Mouse (Mus musculus) midbrain, embryonic 16.5 days (tissue): Measurements from ENCODE around the gene Zfp950. TPM values are rescaled to one million over a fixed set of nuclear protein-coding genes. Genes with fewer than 3 reads are reported as not detected.

Experiments
- ATAC-seq: fragments of 200-750 bp; cut with Nextera tagmentation; 2 replicates; pipeline ENCODE4 v1.8.0; 2017; ENCODE audit warnings: moderate TSS enrichment
- H3K27ac ChIP-seq: fragments of 300-500 bp; sonication (generic); 2 replicates; pipeline ENCODE4 v1.5.1; 2014; ENCODE audit warnings: mild to moderate bottlenecking, low read length, mixed read lengths
- H3K27me3 ChIP-seq: fragments of 300-500 bp; sonication (generic); 2 replicates; pipeline ENCODE4 v1.6.1; 2014; ENCODE audit warnings: low read depth, low read length, mixed read lengths; ENCODE audit not compliant: control insufficient read depth, insufficient read depth
- H3K36me3 ChIP-seq: fragments of 300-500 bp; sonication (generic); 2 replicates; pipeline ENCODE4 v1.6.1; 2014; ENCODE audit warnings: mild to moderate bottlenecking, low read length, moderate library complexity, mixed read lengths; ENCODE audit not compliant: control insufficient read depth, insufficient read depth
- H3K4me1 ChIP-seq: fragments of 300-500 bp; sonication (generic); 2 replicates; pipeline ENCODE4 v1.6.1; 2014; ENCODE audit warnings: mild to moderate bottlenecking, low read length, mixed read lengths; ENCODE audit not compliant: control insufficient read depth, insufficient read depth
- H3K4me2 ChIP-seq: fragments of 300-500 bp; sonication (generic); 2 replicates; pipeline ENCODE4 v1.6.1; 2014; ENCODE audit warnings: mild to moderate bottlenecking, low read length, mixed read lengths
- H3K4me3 ChIP-seq: fragments of 300-500 bp; sonication (generic); 2 replicates; pipeline ENCODE4 v1.5.1; 2014; ENCODE audit warnings: low read depth, mild to moderate bottlenecking, low read length, moderate library complexity, mixed read lengths
- H3K9ac ChIP-seq: fragments of 300-500 bp; sonication (generic); 2 replicates; pipeline ENCODE4 v1.6.1; 2014; ENCODE audit warnings: low read depth, low read length, mixed read lengths
- H3K9me3 ChIP-seq: fragments of 300-500 bp; sonication (generic); replicated peaks from 2 replicates; pipeline ENCODE4 v1.6.1; 2014; ENCODE audit warnings: mild to moderate bottlenecking, low read length, mixed read lengths; ENCODE audit not compliant: control insufficient read depth, poor library complexity, severe bottlenecking
- WGBS: fragments of 180-500 bp; shearing (Covaris S2); extraction: QIAGEN DNeasy Blood & Tissue Kit; methylation state at CpG from one replicate; pipeline ENCODE4 v1.1.7; 2014; 5-methylcytosine and 5-hydroxymethylcytosine counted together
- polyA plus RNA-seq: library from polyadenylated mRNA; unstranded; fragments of >200 nt; fragmentation: Nextera tagmentation; extraction: Ambion mirVana; gene quantifications from 2 replicates; pipeline ENCODE4 v1.2.1, GENCODE M21; 2015

Zfp950 gene
- polyA plus RNA-seq, 1 experiment from 2014 or later: 49.0 TPM

DNA sequence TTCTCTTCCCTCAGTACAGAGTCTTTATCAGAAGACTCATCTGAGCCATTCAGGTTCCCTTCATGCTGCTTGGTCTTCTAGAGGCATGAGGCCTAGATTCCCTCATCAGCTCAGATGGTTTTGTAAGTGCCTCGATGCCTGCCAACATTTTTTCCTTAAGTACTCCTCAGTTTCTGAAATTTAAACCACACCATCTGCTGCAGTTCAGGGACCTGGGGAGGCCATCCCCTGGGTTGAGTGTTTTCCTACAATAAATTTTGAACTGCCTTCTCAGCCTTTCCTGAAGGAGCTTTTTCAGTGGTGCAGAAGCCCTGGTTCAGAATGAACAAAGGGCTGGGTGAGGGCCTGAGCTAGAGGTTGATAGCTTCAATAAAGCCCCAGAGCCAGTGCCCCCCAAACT lies 91.2 kb downstream of the Zfp950 start:
- H3K9ac ChIP-seq: no peak overlapping the region
- no peaks in the 10 kb centered on the region; the same call in 1 of the 2 replicates for H3K9me3 ChIP-seq
- H3K4me3 ChIP-seq: no peak overlapping the region
- no peak overlapping the region for H3K27ac ChIP-seq
- no peak for ATAC-seq
- WGBS: 89% methylated on average over 1 of the region's 1 CpGs
- no peaks in the 10 kb centered on the region for H3K4me1 ChIP-seq
- no peaks in the 10 kb centered on the region for H3K27me3 ChIP-seq
- H3K36me3 ChIP-seq: no peaks in the 10 kb centered on the region
- H3K4me2 ChIP-seq: no peak overlapping the region

DNA sequence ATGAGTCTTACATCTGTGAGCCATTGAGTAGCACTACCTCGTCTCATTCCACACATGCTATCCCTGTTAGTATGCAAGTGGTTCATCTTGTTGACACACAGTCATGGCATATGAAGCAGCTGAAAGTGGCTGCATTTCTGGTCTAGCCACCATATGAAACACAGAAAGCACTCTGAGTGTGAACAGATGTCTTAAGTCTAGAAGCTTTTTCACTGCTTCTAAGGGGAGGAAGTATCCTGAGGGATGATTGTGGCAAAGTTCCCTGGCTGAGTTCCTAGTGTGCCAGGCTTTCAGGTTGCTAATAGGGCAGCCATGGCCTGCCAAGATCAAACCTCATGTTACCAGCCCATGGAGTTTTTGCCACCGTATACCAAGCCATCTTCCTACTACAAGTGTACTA lies 92.0 kb downstream of the Zfp950 start:
- Histone ChIP-seq H3K9ac (no peak overlapping the region), H3K4me3 (no peak overlapping the region), H3K36me3 (no peaks in the 10 kb centered on the region), H3K4me1 (no peaks in the 10 kb centered on the region), H3K9me3 (no peaks in the 10 kb centered on the region), H3K27ac (no peak overlapping the region), H3K27me3 (no peaks in the 10 kb centered on the region), H3K4me2 (no peak overlapping the region)
- 95% methylated on average over 2 of the region's 2 CpGs for WGBS
- ATAC-seq: no peak

DNA sequence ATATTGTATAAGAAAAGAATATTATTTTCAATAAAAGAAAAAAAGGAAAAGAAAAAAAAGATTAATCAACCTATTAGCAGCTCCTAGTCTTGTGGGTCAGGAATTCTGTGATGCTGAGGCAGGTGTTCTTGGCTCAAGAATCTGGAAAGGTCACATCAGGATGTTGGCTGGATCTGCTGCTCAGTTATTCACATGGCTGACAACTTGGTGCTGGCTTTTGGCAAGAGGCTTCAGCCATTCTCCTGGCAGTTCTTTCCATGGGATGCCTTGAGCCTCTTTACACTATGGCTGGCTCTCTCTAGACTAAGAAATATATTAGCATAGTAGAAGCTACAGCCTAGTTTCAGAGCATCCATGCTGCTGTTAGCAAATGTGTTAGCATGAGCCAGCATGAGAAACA lies 101.5 kb downstream of the Zfp950 start:
- Histone ChIP-seq H3K4me3 (no peak overlapping the region), H3K36me3 (no peaks in the 10 kb centered on the region), H3K27me3 (no peaks in the 10 kb centered on the region), H3K9ac (no peak overlapping the region), H3K9me3 (no peaks in the 10 kb centered on the region), H3K4me1 (no peaks in the 10 kb centered on the region), H3K4me2 (no peak overlapping the region), H3K27ac (no peak overlapping the region)
- ATAC-seq: no peak

DNA sequence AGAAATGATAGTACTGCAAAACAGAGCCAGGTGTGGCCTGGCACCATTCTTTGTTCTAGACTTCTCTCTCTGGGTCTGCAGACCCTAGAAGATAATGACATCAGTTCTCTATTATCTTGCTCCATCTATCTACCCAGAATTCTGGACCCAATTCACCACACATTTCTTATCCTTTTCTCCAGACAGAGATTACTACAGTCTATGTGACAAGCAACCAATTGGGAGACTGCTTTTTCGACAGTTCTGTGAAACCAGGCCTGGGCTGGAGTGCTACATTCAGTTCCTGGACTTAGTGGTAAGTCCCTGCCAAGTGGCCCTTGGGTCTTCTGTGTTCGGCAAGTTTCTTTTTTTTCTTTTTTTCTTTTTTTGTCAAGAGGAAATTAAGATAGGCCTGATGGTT lies 109.1 kb downstream of the Zfp950 start:
- ATAC-seq: no peak
- H3K9me3 ChIP-seq: no peaks in the 10 kb centered on the region
- 83% methylated on average over 2 of the region's 2 CpGs for WGBS
- H3K27me3 ChIP-seq: no peaks in the 10 kb centered on the region
- H3K9ac ChIP-seq: no peak overlapping the region
- H3K4me1 ChIP-seq: no peaks in the 10 kb centered on the region
- H3K4me3 ChIP-seq: no peak overlapping the region
- no peak overlapping the region for H3K27ac ChIP-seq
- H3K36me3 ChIP-seq: no peaks in the 10 kb centered on the region
- no peak overlapping the region for H3K4me2 ChIP-seq

DNA sequence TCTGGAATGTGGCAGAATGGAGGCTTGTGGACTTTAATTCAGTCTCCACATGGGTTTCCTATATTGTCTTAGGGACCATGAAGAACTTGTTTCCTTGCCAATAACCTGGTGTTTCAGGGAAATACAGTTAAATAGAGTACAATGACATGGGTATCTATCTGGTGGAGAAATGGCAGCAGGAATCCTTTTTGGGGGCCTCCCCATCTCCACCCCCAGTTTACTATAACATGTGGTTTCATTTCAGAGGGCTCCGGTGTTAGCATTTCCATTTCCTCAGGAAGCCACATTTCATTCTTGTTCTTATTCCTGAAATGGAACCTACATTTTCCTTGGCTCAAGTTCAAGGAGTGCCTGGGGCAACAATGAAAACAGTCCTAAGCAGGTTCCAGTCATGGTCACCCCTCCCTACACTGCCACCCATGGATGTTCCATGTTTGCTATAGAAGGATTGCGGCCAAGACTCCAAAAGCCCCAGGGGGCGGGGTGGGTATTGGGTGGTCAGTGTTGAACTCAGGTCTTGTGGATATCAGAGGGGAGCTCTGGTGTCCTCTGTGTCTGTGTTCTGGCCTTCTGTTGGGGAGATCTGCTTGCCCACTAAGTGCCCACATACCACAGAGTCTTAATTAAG lies 118.6 kb downstream of the Zfp950 start:
- Histone ChIP-seq H3K4me3 (no peak overlapping the region), H3K9me3 (no peaks in the 10 kb centered on the region), H3K27me3 (no peaks in the 10 kb centered on the region), H3K4me2 (no peak overlapping the region), H3K27ac (no peak overlapping the region), H3K4me1 (no peaks in the 10 kb centered on the region), H3K36me3 (no peaks in the 10 kb centered on the region), H3K9ac (no peak overlapping the region)
- ATAC-seq: no peak
- WGBS: 90% methylated on average over 3 of the region's 3 CpGs

DNA sequence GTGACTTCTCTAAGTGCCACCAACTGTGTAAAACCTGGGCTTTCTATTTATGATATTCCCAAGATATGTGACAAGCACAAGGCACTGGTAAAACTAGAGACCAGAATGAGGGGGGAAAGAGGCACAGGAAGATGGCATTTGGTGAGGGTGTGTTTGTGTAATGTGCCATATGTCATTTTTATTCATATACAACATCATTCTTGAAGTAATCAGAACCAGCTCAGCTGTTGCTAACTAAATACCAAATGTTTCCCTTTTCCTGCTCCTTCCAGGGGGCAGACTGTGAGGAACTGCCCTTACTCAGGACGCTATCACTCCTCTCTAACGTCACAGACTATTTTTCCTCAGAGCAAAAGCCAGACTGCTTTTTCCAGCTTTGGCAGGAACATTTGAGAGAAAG lies 119.1 kb downstream of the Zfp950 start:
- Histone ChIP-seq H3K4me2 (no peak overlapping the region), H3K4me3 (no peak overlapping the region), H3K27ac (no peak overlapping the region), H3K27me3 (no peaks in the 10 kb centered on the region), H3K4me1 (no peaks in the 10 kb centered on the region), H3K9ac (no peak overlapping the region), H3K9me3 (no peaks in the 10 kb centered on the region), H3K36me3 (no peaks in the 10 kb centered on the region)
- WGBS: 90% methylated on average over 2 of the region's 2 CpGs
- ATAC-seq: no peak

DNA sequence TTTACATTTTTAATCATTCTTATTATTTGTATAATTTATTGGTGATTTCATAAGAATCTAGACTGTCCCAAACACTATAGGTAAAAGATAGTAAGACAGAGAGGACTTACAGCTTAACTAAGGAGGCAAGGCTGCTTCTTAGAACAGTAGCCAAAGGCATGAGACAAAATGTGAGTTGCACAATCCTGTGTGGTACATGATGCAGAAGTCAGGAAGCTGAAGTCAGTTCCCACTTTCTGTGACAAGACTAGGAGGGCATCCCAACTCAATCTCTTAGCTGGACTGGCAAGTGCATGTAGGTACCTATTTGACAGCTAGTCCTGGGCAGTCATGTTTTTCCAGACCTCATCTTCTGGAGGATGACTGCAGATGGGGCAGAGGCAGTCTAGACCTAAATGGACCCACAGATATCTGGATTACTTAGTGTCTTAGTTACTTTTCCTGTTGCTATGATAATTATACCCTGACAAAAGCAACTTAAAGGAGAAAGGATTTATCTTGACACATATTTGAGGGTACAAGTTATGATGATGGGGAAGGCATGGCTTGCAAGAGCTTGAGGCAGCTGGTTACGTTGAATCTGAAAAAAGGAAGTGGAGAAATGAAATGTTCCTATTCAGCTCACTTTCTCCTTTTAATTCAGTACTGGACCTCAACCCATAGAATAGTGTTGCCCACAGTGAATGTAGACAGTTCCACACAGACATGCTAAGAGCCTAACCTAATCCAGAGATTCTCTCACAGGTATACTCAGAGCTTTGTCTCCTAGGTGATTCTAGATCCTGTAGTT lies 123.0 kb downstream of the Zfp950 start:
- Histone ChIP-seq H3K4me3 (no peak overlapping the region), H3K4me1 (no peaks in the 10 kb centered on the region), H3K4me2 (no peak overlapping the region), H3K27ac (no peak overlapping the region), H3K27me3 (no peaks in the 10 kb centered on the region), H3K9me3 (no peaks in the 10 kb centered on the region), H3K9ac (no peak overlapping the region), H3K36me3 (no peaks in the 10 kb centered on the region)
- 91% methylated on average over 1 of the region's 1 CpGs for WGBS
- ATAC-seq: no peak

DNA sequence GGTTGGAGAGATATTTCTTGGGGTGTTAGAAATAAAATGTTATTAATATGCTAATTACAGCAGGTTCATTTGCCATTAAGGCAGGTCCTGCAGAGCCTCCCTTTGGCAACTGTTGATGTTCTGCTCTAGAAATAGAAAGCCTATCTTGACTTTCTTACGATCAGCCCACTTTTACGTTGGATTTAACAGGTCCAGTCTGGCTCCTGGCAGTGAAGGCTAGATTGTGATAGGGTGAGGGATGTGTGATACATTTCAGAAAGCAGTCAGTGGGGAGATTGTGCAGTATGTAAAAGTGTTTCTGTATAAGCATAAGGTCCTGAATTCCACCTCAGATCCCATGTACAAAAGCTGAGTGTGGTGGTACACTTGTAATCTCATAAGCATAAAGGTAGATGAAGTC lies 131.4 kb downstream of the Zfp950 start:
- Histone ChIP-seq H3K36me3 (no peaks in the 10 kb centered on the region), H3K27ac (no peak overlapping the region), H3K27me3 (no peaks in the 10 kb centered on the region), H3K4me3 (no peak overlapping the region), H3K4me2 (no peak overlapping the region), H3K4me1 (no peaks in the 10 kb centered on the region), H3K9ac (no peak overlapping the region), H3K9me3 (no peaks in the 10 kb centered on the region)
- 84% methylated on average over 2 of the region's 2 CpGs for WGBS
- ATAC-seq: no peak
